ENCODE assay signal across 8 mouse cellular contexts in the genomic region with DNA sequence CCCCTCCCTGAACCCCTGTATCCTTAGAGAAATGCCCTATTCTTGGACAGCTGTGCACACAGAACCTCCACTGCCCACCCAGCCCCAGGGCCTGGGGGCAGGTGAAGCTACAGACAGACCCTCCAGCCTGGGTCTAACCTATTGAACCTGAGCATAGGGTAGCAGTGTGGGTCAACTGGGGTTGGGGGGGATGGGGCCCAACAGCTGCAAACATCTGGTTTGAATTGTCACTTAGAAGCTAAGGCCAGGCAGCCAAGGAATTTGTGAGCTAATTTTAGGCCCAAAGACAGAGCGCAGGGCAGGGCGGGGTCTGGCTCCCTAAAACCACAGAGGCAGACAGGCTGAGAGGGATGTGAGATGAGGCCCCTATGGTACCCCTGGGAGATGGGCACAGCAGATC. TPM values are rescaled to one million over a fixed set of nuclear protein-coding genes. Genes with fewer than 3 reads are reported as not detected.
DNase-seq lines count a peak whose midpoint lies in the region; ATAC-seq and TF ChIP-seq lines count a peak whose summit lies in the region.
"Had no signal": no experiment of that assay in that cellular context is flagged by ENCODE, and none has a peak within 500 bp of the region (broad histone marks: within the 10 kb centered on the region; RNA-seq: fewer than 3 reads in every experiment).

No protein-coding gene starts in this region.

- peak; percentile 44 for DNase-seq in kidney, postnatal 0 days (ENCODE audit: low spot score)
- no peak for DNase-seq in kidney, adult 11 months
- DNase-seq in embryo, embryonic 9.5 days (ENCODE audit: extremely low spot score) = peak; percentile 57
- peak; percentile 63 for DNase-seq in hindlimb bud, embryonic 11.5 days (ENCODE audit: extremely low spot score, low read depth, low spot score)
- DNase-seq in layer of hippocampus, adult 8-10 months (ENCODE audit: low spot score in 2 of 2) = no peak
- DNase-seq in forebrain, embryonic 14.5 days (ENCODE audit: low spot score) = no peak

- H3K9ac ChIP-seq in kidney, postnatal 0 days (ENCODE audit: low read depth, low read length) = no peak overlapping the region
- no peak overlapping the region for H3K9ac ChIP-seq in stomach, embryonic 14.5 days (replicated peaks; ENCODE audit: low read depth, low read length)
- H3K9ac ChIP-seq in forebrain, embryonic 14.5 days (ENCODE audit: low read length) = no peak overlapping the region
- H3K9ac ChIP-seq: neural tube, embryonic 13.5 days had no signal

- no peaks in the 10 kb centered on the region for H3K9me3 ChIP-seq in kidney, postnatal 0 days (replicated peaks; ENCODE audit: low read length)
- peaks cover 8% of the 10 kb centered on the region; the same call in 1 of the 2 replicates for H3K9me3 ChIP-seq in stomach, embryonic 14.5 days (ENCODE audit: control insufficient read depth, low read depth, low read length)
- no peaks in the 10 kb centered on the region for H3K9me3 ChIP-seq in forebrain, embryonic 14.5 days (replicated peaks; ENCODE audit: control insufficient read depth, low read length)

- no peaks in the 10 kb centered on the region for H3K36me3 ChIP-seq in kidney, postnatal 0 days (ENCODE audit: insufficient read depth, low read length)
- H3K36me3 ChIP-seq in stomach, embryonic 14.5 days (ENCODE audit: control insufficient read depth, insufficient read depth, low read length) = no peaks in the 10 kb centered on the region
- no peaks in the 10 kb centered on the region for H3K36me3 ChIP-seq in forebrain, embryonic 14.5 days (ENCODE audit: control insufficient read depth, insufficient read depth, low read length)
- H3K36me3 ChIP-seq: neural tube, embryonic 13.5 days had no signal

- TF ChIP-seq CTCF in kidney, postnatal 0 days (IDR thresholded peaks at IDR 0.05; ENCODE audit: low read depth) = no peak

- no peaks in the 10 kb centered on the region for H3K4me1 ChIP-seq in kidney, postnatal 0 days (replicated peaks; ENCODE audit: insufficient read depth, low read length)
- peaks cover 4% of the 10 kb centered on the region for H3K4me1 ChIP-seq in stomach, embryonic 14.5 days (ENCODE audit: control insufficient read depth, insufficient read depth, low read length)
- no peaks in the 10 kb centered on the region for H3K4me1 ChIP-seq in forebrain, embryonic 14.5 days (ENCODE audit: control insufficient read depth, insufficient read depth, low read length)
- H3K4me1 ChIP-seq: neural tube, embryonic 13.5 days had no signal

- no peak for ATAC-seq in kidney, postnatal 0 days (replicated peaks; ENCODE audit: low FRiP score, low read depth)
- ATAC-seq in stomach, embryonic 14.5 days (ENCODE audit: insufficient number of reproducible peaks, insufficient read depth, low FRiP score, low read depth) = peak; percentile 14; the same call in 1 of the 2 replicates
- ATAC-seq in forebrain, embryonic 14.5 days = no peak

- no peak overlapping the region for H3K4me3 ChIP-seq in kidney, postnatal 0 days (replicated peaks; ENCODE audit: low read depth, low read length)
- no peak overlapping the region for H3K4me3 ChIP-seq in stomach, embryonic 14.5 days (ENCODE audit: low read depth, low read length)
- no peak overlapping the region for H3K4me3 ChIP-seq in forebrain, embryonic 14.5 days (ENCODE audit: low read depth, low read length)
- H3K4me3 ChIP-seq: neural tube, embryonic 13.5 days had no signal

- WGBS in kidney, postnatal 0 days = 67% methylated on average over 2 of the region's 2 CpGs
- WGBS in stomach, embryonic 14.5 days = 43% methylated on average over 2 of the region's 2 CpGs
- 94% methylated on average over 2 of the region's 2 CpGs for WGBS in forebrain, embryonic 14.5 days

- H3K4me2 ChIP-seq in kidney, postnatal 0 days (ENCODE audit: low read length) = no peak overlapping the region
- no peak overlapping the region for H3K4me2 ChIP-seq in stomach, embryonic 14.5 days (replicated peaks; ENCODE audit: low read depth, low read length)
- H3K4me2 ChIP-seq in forebrain, embryonic 14.5 days (ENCODE audit: low read length) = no peak overlapping the region
- H3K4me2 ChIP-seq: neural tube, embryonic 13.5 days had no signal

- no peak overlapping the region for H3K27ac ChIP-seq in kidney, postnatal 0 days
- no peak overlapping the region; the same call in 1 of the 2 replicates for H3K27ac ChIP-seq in stomach, embryonic 14.5 days (ENCODE audit: low read length)
- H3K27ac ChIP-seq in forebrain, embryonic 14.5 days (ENCODE audit: low read depth, low read length) = no peak overlapping the region
- H3K27ac ChIP-seq: neural tube, embryonic 13.5 days had no signal

- H3K27me3 ChIP-seq in kidney, postnatal 0 days (ENCODE audit: insufficient read depth, low read length) = no peaks in the 10 kb centered on the region
- H3K27me3 ChIP-seq in stomach, embryonic 14.5 days (ENCODE audit: control insufficient read depth, insufficient read depth, low read length) = no peaks in the 10 kb centered on the region
- H3K27me3 ChIP-seq in forebrain, embryonic 14.5 days (replicated peaks; ENCODE audit: control insufficient read depth, insufficient read depth, low read length) = no peaks in the 10 kb centered on the region
- H3K27me3 ChIP-seq: neural tube, embryonic 13.5 days had no signal

RNA-seq across cellular contexts. Expression of gene Tmem119, which starts 7.9 kb away (rescaled TPM):
- 37.3 and 40.4 TPM in 2 replicates for polyA plus RNA-seq in kidney, postnatal 0 days (2015; fragmentation: Nextera tagmentation; extraction: Ambion mirVana)
- 46.1 and 49.0 TPM in 2 replicates for polyA plus RNA-seq in stomach, embryonic 14.5 days (2014; fragmentation: Nextera tagmentation; extraction: Ambion mirVana)
- 10 to 100 TPM; 22.0 to 40.1 (median 31.5) TPM for total RNA-seq in layer of hippocampus, adult 8-10 months (2022)
- polyA plus RNA-seq in forebrain, embryonic 14.5 days (2014; fragmentation: Nextera tagmentation; extraction: Ambion mirVana) = 3.3 and 4.0 TPM in 2 replicates

RNA-seq across cellular contexts. Expression of gene Selplg, which starts 24.3 kb away (rescaled TPM):
- 2.1 and 2.4 TPM in 2 replicates for polyA plus RNA-seq in kidney, postnatal 0 days (2015; fragmentation: Nextera tagmentation; extraction: Ambion mirVana)
- polyA plus RNA-seq in stomach, embryonic 14.5 days (2014; fragmentation: Nextera tagmentation; extraction: Ambion mirVana) = 2.9 and 4.5 TPM in 2 replicates
- 10 to 100 TPM; 27.3 to 84.9 (median 53.7) TPM for total RNA-seq in layer of hippocampus, adult 8-10 months (2022)
- polyA plus RNA-seq in forebrain, embryonic 14.5 days (2014; fragmentation: Nextera tagmentation; extraction: Ambion mirVana) = 1.8 and 1.9 TPM in 2 replicates

RNA-seq across cellular contexts. Expression of gene Iscu, which starts 35.6 kb away (rescaled TPM):
- 187 and 202 TPM in 2 replicates for polyA plus RNA-seq in kidney, postnatal 0 days (2015; fragmentation: Nextera tagmentation; extraction: Ambion mirVana)
- polyA plus RNA-seq in stomach, embryonic 14.5 days (2014; fragmentation: Nextera tagmentation; extraction: Ambion mirVana) = 106 and 117 TPM in 2 replicates
- 100 to 1,000 TPM; 117 to 135 (median 126) TPM for total RNA-seq in layer of hippocampus, adult 8-10 months (2022)
- polyA plus RNA-seq in forebrain, embryonic 14.5 days (2014; fragmentation: Nextera tagmentation; extraction: Ambion mirVana) = 101 TPM in 2 replicates

RNA-seq across cellular contexts. Expression of gene Sart3, which starts 35.9 kb away (rescaled TPM):
- 27.2 and 27.7 TPM in 2 replicates for polyA plus RNA-seq in kidney, postnatal 0 days (2015; fragmentation: Nextera tagmentation; extraction: Ambion mirVana)
- polyA plus RNA-seq in stomach, embryonic 14.5 days (2014; fragmentation: Nextera tagmentation; extraction: Ambion mirVana) = 30.5 and 34.6 TPM in 2 replicates
- total RNA-seq in layer of hippocampus, adult 8-10 months (2022) = 10 to 100 TPM; 43.7 to 57.8 (median 48.9) TPM
- 27.3 and 38.8 TPM in 2 replicates for polyA plus RNA-seq in forebrain, embryonic 14.5 days (2014; fragmentation: Nextera tagmentation; extraction: Ambion mirVana)

Comparison
In these comparisons a context has a peak if more than half of its experiments do, and no peak if none do; other contexts are left out.
1. DNase-seq: peak in kidney, postnatal 0 days (single experiment), embryo, embryonic 9.5 days (single experiment) and hindlimb bud, embryonic 11.5 days (single experiment); none in kidney, adult 11 months (single experiment), layer of hippocampus, adult 8-10 months (0 of 2) and forebrain, embryonic 14.5 days (single experiment).